Mouse (Mus musculus): ENCODE data around the gene Mettl7a1. TPM values are rescaled to one million over a fixed set of nuclear protein-coding genes. Genes with fewer than 3 reads are reported as not detected.

Mettl7a1 gene
- total and polyA plus RNA-seq, 3 experiments: 17.3 to 34.4 TPM; not detected in 1

DNA sequence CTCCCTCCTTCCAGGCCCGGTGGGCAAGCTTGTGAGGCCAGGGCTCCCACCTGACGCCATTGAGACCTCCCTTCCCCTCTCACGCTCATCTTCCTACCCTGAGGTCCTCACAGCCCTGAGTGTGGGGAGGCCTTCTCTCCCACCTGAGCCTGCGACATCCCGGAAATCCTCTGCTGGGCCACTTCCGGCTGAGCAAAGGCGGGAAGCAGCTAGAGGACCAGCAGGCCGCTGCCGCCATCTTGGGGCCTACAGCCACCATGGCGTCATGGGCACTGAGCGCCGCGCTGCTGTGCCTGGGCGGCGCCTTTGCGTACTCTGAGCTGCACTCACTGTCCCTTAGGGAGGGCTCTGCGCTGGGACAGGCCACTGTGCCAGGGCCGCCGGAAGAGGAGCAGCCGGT lies 23.3 kb upstream of the Mettl7a1 start, which contains the start of gene Tmprss12:
Gene Tmprss12, plus strand, starts transcription at position 212 of the 400 bp plus-strand sequence.
- H3K36me3 ChIP-seq (ENCODE audit: control insufficient read depth in 1 of 2, insufficient read depth in 2 of 2, low read length in 2 of 2): peaks cover 0 to 5% of the 10 kb centered on the region in 2 experiments; a peak in 1 of 4 replicates
- H3K79me2 ChIP-seq (ENCODE audit: control insufficient read depth, insufficient read depth, low read length, poor library complexity): no peaks in the 10 kb centered on the region
- no peak for TF ChIP-seq GATA1 (IDR thresholded peaks at IDR 0.05; ENCODE audit: low read depth, low read length)
- TF ChIP-seq SIN3A (IDR thresholded peaks at IDR 0.05; ENCODE audit: low read length): no peak
- no peak for TF ChIP-seq NELFE (IDR thresholded peaks at IDR 0.05; ENCODE audit: low read depth, low read length)
- no peak for TF ChIP-seq GABPA (IDR thresholded peaks at IDR 0.05; ENCODE audit: low read depth, low read length)
- TF ChIP-seq E2F4 (IDR thresholded peaks at IDR 0.05; ENCODE audit: borderline replicate concordance, low read depth, low read length): no peak
- no peaks in the 10 kb centered on the region; the same call in 1 of the 2 replicates for H3K9me3 ChIP-seq (replicated peaks; ENCODE audit: insufficient read depth, low read length)
- H3K27me3 ChIP-seq (ENCODE audit: control insufficient read depth in 1 of 2, insufficient read depth in 2 of 2, low read length in 2 of 2): no peaks in the 10 kb centered on the region
- no peak for DNase-seq (ENCODE audit: low read depth, low spot score)
- peaks cover 0 to 8% of the 10 kb centered on the region in 2 experiments; a peak in 3 of 4 replicates for H3K4me1 ChIP-seq (ENCODE audit: control insufficient read depth in 1 of 2, insufficient read depth in 2 of 2, low read length in 2 of 2)
- H3K4me3 ChIP-seq (ENCODE audit: control insufficient read depth in 1 of 2, insufficient read depth in 1 of 2, low read depth in 2 of 2, low read length in 2 of 2): no peak within 1 kb of the TSS
- H3K27ac ChIP-seq (ENCODE audit: control insufficient read depth, low read depth, low read length): no peak within 1 kb of the TSS
- H3K9ac ChIP-seq (ENCODE audit: control insufficient read depth, low read depth, low read length, poor library complexity, severe bottlenecking): no peak within 1 kb of the TSS

DNA sequence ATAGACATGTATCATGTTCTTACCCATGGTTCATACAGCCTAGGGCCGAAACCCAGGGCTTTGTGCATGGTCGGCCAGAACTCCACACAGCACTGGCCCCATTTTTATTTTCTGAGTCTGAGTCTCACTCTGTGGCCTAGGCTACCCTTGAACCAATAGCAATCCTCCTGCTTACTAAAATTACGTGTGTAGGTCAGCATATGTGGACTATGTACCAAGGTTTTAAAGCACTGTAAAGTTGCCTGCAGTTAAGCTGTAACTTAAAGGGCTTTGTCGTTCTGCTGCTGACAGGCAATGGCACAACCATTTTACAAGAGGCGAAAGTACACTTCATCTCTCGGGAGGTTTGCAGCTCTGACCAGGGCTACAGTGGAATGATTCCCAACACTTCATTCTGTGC lies 15.0 kb upstream of the Mettl7a1 start:
- H3K27me3 ChIP-seq (ENCODE audit: control insufficient read depth in 1 of 2, insufficient read depth in 2 of 2, low read length in 2 of 2): no peaks in the 10 kb centered on the region

DNA sequence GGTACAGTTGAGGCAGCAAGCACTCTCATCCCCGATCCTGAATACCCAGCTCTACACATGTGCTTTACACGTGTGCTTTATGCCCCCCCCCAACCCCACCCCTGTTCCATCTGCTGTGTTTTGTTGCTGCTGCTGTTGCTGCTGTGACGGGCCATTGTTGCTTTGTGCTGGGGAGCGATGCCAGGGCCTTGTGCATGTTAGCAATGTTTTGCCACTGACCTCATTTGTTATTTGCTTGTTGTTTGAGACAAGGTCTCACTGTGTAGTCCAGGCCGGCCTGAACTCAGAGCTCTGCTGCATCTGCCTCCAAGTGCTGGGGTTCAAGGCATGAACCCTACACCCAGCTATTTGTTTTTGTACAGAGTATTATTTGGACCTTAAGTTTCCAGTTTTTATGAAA lies 13.1 kb upstream of the Mettl7a1 start:
- Histone ChIP-seq H3K4me1 (ENCODE audit: control insufficient read depth in 1 of 2, insufficient read depth in 2 of 2, low read length in 2 of 2) (no peaks in the 10 kb centered on the region), H3K9me3 (replicated peaks; ENCODE audit: insufficient read depth, low read length) (no peaks in the 10 kb centered on the region), H3K27me3 (ENCODE audit: control insufficient read depth in 1 of 2, insufficient read depth in 2 of 2, low read length in 2 of 2) (no peaks in the 10 kb centered on the region; a peak in 1 of 4 replicates), H3K9ac (ENCODE audit: control insufficient read depth, low read depth, low read length, poor library complexity, severe bottlenecking) (no peak overlapping the region), H3K79me2 (ENCODE audit: control insufficient read depth, insufficient read depth, low read length, poor library complexity) (no peaks in the 10 kb centered on the region), H3K4me3 (ENCODE audit: control insufficient read depth in 1 of 2, insufficient read depth in 1 of 2, low read depth in 2 of 2, low read length in 2 of 2) (no peak overlapping the region), H3K36me3 (ENCODE audit: control insufficient read depth in 1 of 2, insufficient read depth in 2 of 2, low read length in 2 of 2) (no peaks in the 10 kb centered on the region), H3K27ac (ENCODE audit: control insufficient read depth, low read depth, low read length) (no peak overlapping the region)
- TF ChIP-seq MXI1 (IDR thresholded peaks at IDR 0.05; ENCODE audit: low read depth, low read length): no peak
- no peak for TF ChIP-seq GABPA (IDR thresholded peaks at IDR 0.05; ENCODE audit: low read depth, low read length)
- no peak for TF ChIP-seq KAT2A (conservative IDR thresholded peaks at IDR 0.05; ENCODE audit: low read depth, low read length)
- TF ChIP-seq MEF2A (IDR thresholded peaks at IDR 0.05; ENCODE audit: extremely low read depth, insufficient replicate concordance, low read depth, low read length, poor library complexity, severe bottlenecking): no peak
- TF ChIP-seq POLR2AphosphoS2 (IDR thresholded peaks at IDR 0.05; ENCODE audit: low read length): no peak
- TF ChIP-seq UBTF (IDR thresholded peaks at IDR 0.05; ENCODE audit: borderline replicate concordance, insufficient read depth, low read depth, low read length): no peak
- no peak for TF ChIP-seq TAL1 (IDR thresholded peaks at IDR 0.05; ENCODE audit: low read length)
- no peak for TF ChIP-seq POLR2AphosphoS5 (IDR thresholded peaks at IDR 0.05; ENCODE audit: borderline replicate concordance, low read depth, low read length)
- TF ChIP-seq JUND (IDR thresholded peaks at IDR 0.05; ENCODE audit: low read depth, low read length): no peak
- TF ChIP-seq CHD1 (IDR thresholded peaks at IDR 0.05; ENCODE audit: low read depth, low read length): no peak
- TF ChIP-seq GATA1 (IDR thresholded peaks at IDR 0.05; ENCODE audit: low read depth, low read length): no peak
- DNase-seq (ENCODE audit: low read depth, low spot score): no peak

More for the DNA sequence above, 15.0 kb upstream of the Mettl7a1 start:
- no peak for TF ChIP-seq RAD21 (IDR thresholded peaks at IDR 0.05; ENCODE audit: low read depth, low read length)
- TF ChIP-seq SMC3 (IDR thresholded peaks at IDR 0.05; ENCODE audit: low read depth, low read length): no peak
- no peak for TF ChIP-seq MAX (IDR thresholded peaks at IDR 0.05; ENCODE audit: low read length)
- TF ChIP-seq GABPA (IDR thresholded peaks at IDR 0.05; ENCODE audit: low read depth, low read length): no peak
- no peak for TF ChIP-seq HCFC1 (IDR thresholded peaks at IDR 0.05; ENCODE audit: low read depth, low read length)
- TF ChIP-seq BHLHE40 (IDR thresholded peaks at IDR 0.05; ENCODE audit: borderline replicate concordance, low read depth, low read length): no peak
- no peak for TF ChIP-seq GATA1 (IDR thresholded peaks at IDR 0.05; ENCODE audit: low read depth, low read length)
- TF ChIP-seq POLR2A (IDR thresholded peaks at IDR 0.05; ENCODE audit: control insufficient read depth in 1 of 2, insufficient read depth in 1 of 2, low read depth in 1 of 2, low read length in 2 of 2, poor library complexity in 1 of 2): no peak
- TF ChIP-seq USF1 (IDR thresholded peaks at IDR 0.05; ENCODE audit: low read depth, low read length): no peak
- TF ChIP-seq UBTF (IDR thresholded peaks at IDR 0.05; ENCODE audit: borderline replicate concordance, insufficient read depth, low read depth, low read length): no peak
- TF ChIP-seq KAT2A (conservative IDR thresholded peaks at IDR 0.05; ENCODE audit: low read depth, low read length): no peak
- Histone ChIP-seq H3K27ac (ENCODE audit: control insufficient read depth, low read depth, low read length) (no peak overlapping the region), H3K79me2 (ENCODE audit: control insufficient read depth, insufficient read depth, low read length, poor library complexity) (no peaks in the 10 kb centered on the region), H3K36me3 (ENCODE audit: control insufficient read depth in 1 of 2, insufficient read depth in 2 of 2, low read length in 2 of 2) (no peaks in the 10 kb centered on the region), H3K9ac (ENCODE audit: control insufficient read depth, low read depth, low read length, poor library complexity, severe bottlenecking) (no peak overlapping the region), H3K4me1 (ENCODE audit: control insufficient read depth in 1 of 2, insufficient read depth in 2 of 2, low read length in 2 of 2) (no peaks in the 10 kb centered on the region), H3K4me3 (ENCODE audit: control insufficient read depth in 1 of 2, insufficient read depth in 1 of 2, low read depth in 2 of 2, low read length in 2 of 2) (no peak overlapping the region), H3K9me3 (replicated peaks; ENCODE audit: insufficient read depth, low read length) (no peaks in the 10 kb centered on the region)
- no peak for DNase-seq (ENCODE audit: low read depth, low spot score)

Measured in MEL (cell line).